19 mouse cellular contexts compared by ENCODE assay signal in genomic region chr3:68332515-68332914, GRCm38 (mm10).
"Had no signal": no experiment of that assay in that cellular context is flagged by ENCODE, and none has a peak within 500 bp of the region (broad histone marks: within the 10 kb centered on the region; RNA-seq: fewer than 3 reads in every experiment).

No protein-coding gene starts in this region.

- H3K4me1 ChIP-seq: liver, embryonic 13.5 days; neural tube, embryonic 12.5 days; neural tube, embryonic 15.5 days had no signal

- DNase-seq: kidney, postnatal 10 days; kidney, postnatal 36 days; layer of hippocampus, postnatal 36 days; liver, embryonic 13.5 days; lung, adult 2 months; lung, postnatal 14 days; lung, postnatal 4 days; midbrain, embryonic 14.5 days; right cerebral cortex, adult 18-20 months; right cerebral cortex, postnatal 14 days; right cerebral cortex, postnatal 4 days; thymus, adult 2 months; thymus, postnatal 14 days; thymus, postnatal 4 days had no signal

- H3K27me3 ChIP-seq: liver, embryonic 13.5 days; neural tube, embryonic 12.5 days; neural tube, embryonic 15.5 days had no signal

- H3K4me2 ChIP-seq: liver, embryonic 13.5 days; midbrain, embryonic 11.5 days; neural tube, embryonic 12.5 days; neural tube, embryonic 15.5 days had no signal

- H3K27ac ChIP-seq: left cerebral cortex, adult 2 months; liver, embryonic 13.5 days; neural tube, embryonic 12.5 days; neural tube, embryonic 15.5 days; stomach, postnatal 0 days had no signal

- H3K9ac ChIP-seq: liver, embryonic 13.5 days; neural tube, embryonic 12.5 days; neural tube, embryonic 15.5 days had no signal

- H3K36me3 ChIP-seq: liver, embryonic 13.5 days; neural tube, embryonic 12.5 days; neural tube, embryonic 15.5 days had no signal

- H3K9me3 ChIP-seq: liver, embryonic 13.5 days; neural tube, embryonic 12.5 days; neural tube, embryonic 15.5 days had no signal

- H3K4me3 ChIP-seq: left cerebral cortex, adult 2 months; liver, embryonic 13.5 days; neural tube, embryonic 12.5 days; neural tube, embryonic 15.5 days had no signal
